Mouse (Mus musculus): ENCODE data around the gene Gabrb2. TPM values are rescaled to one million over a fixed set of nuclear protein-coding genes. Genes with fewer than 3 reads are reported as not detected.

Gabrb2 gene
- 100 to 1,000 TPM; 108 to 118 TPM for total RNA-seq (2021)
- long read RNA-seq, experiment 1, partial matches to known transcripts: 8 of 27 reads
- long read RNA-seq, experiment 1, other reads (novel, unspliced or antisense): 15 of 27 reads
- long read RNA-seq, experiment 2, partial matches to known transcripts: 7 of 22 reads
- long read RNA-seq, experiment 2, other reads (novel, unspliced or antisense): 12 of 22 reads

GRCm38 (mm10) chr11:42418996-42419782 lies at the start of gene Gabrb2:
Gene Gabrb2 (plus strand): TSS chr11:42419757.
- peak in 1 of 2 experiments; percentile 14 for DNase-seq (ENCODE audit: low spot score in 2 of 2)

- DNase-seq (ENCODE audit: low spot score in 2 of 2): no peak
Measured at GRCm38 (mm10) chr11:42378983-42379382, 40.6 kb upstream of the Gabrb2 start.

- no peak for DNase-seq (ENCODE audit: low spot score in 2 of 2)
Measured at GRCm38 (mm10) chr11:42386486-42386885, 33.1 kb upstream of the Gabrb2 start.

- DNase-seq (ENCODE audit: low spot score in 2 of 2): peak; percentile 43 to 63
Measured at GRCm38 (mm10) chr11:42390682-42391290, 28.8 kb upstream of the Gabrb2 start.

- DNase-seq (ENCODE audit: low spot score in 2 of 2): peak in 1 of 2 experiments; percentile 31
Measured at GRCm38 (mm10) chr11:42393451-42393850, 26.1 kb upstream of the Gabrb2 start.

- DNase-seq (ENCODE audit: low spot score in 2 of 2): peak; percentile 60 to 65
Measured at GRCm38 (mm10) chr11:42419791-42420633, 455 bp downstream of the Gabrb2 start.

GRCm38 (mm10) chr11:42420634-42421470 lies 1.3 kb downstream of the Gabrb2 start:
- peak; percentile 71 to 74 for DNase-seq (ENCODE audit: low spot score in 2 of 2)

- peak; percentile 44 to 51 for DNase-seq (ENCODE audit: low spot score in 2 of 2)
Measured at GRCm38 (mm10) chr11:42423231-42423630, 3.7 kb downstream of the Gabrb2 start.

- no peak for DNase-seq (ENCODE audit: low spot score in 2 of 2)
Measured at GRCm38 (mm10) chr11:42431495-42431894, 11.9 kb downstream of the Gabrb2 start.

GRCm38 (mm10) chr11:42438978-42439377 lies 19.4 kb downstream of the Gabrb2 start:
- no peak for DNase-seq (ENCODE audit: low spot score in 2 of 2)

- no peak for DNase-seq (ENCODE audit: low spot score in 2 of 2)
Measured at GRCm38 (mm10) chr11:42443641-42444040, 24.1 kb downstream of the Gabrb2 start.

GRCm38 (mm10) chr11:42448929-42449328 lies 29.4 kb downstream of the Gabrb2 start:
- no peak for DNase-seq (ENCODE audit: low spot score in 2 of 2)

- no peak for DNase-seq (ENCODE audit: low spot score in 2 of 2)
Measured at GRCm38 (mm10) chr11:42464136-42464535, 44.6 kb downstream of the Gabrb2 start.

GRCm38 (mm10) chr11:42468381-42468780 lies 48.8 kb downstream of the Gabrb2 start:
- DNase-seq (ENCODE audit: low spot score in 2 of 2): peak in 1 of 2 experiments; percentile 10

- no peak for DNase-seq (ENCODE audit: low spot score in 2 of 2)
Measured at GRCm38 (mm10) chr11:42474523-42474922, 55.0 kb downstream of the Gabrb2 start.

GRCm38 (mm10) chr11:42487625-42488024 lies 68.1 kb downstream of the Gabrb2 start:
- DNase-seq (ENCODE audit: low spot score in 2 of 2): no peak

GRCm38 (mm10) chr11:42501166-42501565 lies 81.6 kb downstream of the Gabrb2 start:
- no peak for DNase-seq (ENCODE audit: low spot score in 2 of 2)

- peak in 1 of 2 experiments; percentile 44 for DNase-seq (ENCODE audit: low spot score in 2 of 2)
Measured at GRCm38 (mm10) chr11:42505436-42505835, 85.9 kb downstream of the Gabrb2 start.

GRCm38 (mm10) chr11:42505911-42506310 lies 86.4 kb downstream of the Gabrb2 start:
- no peak for DNase-seq (ENCODE audit: low spot score in 2 of 2)

- no peak for DNase-seq (ENCODE audit: low spot score in 2 of 2)
Measured at GRCm38 (mm10) chr11:42521960-42522359, 102.4 kb downstream of the Gabrb2 start.

All from layer of hippocampus, postnatal 14 days (tissue).